8 mouse cellular contexts compared by ENCODE assay signal in the genomic region with DNA sequence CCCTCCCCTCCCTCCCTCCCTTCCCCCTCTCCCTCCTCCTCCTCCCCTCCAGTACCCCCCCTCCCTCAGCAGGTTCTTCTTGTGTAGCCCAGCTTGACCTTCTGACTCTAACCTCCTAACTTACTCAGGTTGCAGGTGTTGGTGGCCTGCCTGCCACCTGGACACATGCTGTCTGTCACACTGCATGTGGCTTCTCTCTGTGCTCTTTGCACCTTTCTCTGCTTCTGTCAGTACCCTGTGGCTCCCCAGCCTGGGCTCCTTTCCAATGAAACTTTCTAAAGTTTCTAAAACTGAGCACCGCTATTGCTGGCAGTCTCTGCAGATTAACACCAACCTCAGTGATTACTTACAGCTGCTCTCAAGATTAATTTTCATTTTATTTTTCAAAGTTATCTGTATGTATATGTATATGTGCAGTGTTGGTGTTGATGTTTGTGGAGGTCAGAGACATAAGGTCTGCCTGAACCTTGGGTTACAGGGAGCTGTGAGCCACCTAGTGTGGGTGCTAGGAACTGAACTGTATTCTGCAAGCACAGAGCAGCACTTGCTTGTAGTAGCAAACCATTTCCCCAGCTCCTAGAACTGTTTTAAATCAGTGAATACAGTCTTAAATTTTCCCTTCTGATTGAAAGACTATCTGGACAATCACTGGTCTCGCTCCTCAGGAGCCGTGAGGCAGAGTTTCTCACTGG. TPM values are rescaled to one million over a fixed set of nuclear protein-coding genes. Genes with fewer than 3 reads are reported as not detected.
DNase-seq lines count a peak whose midpoint lies in the region; ATAC-seq lines count a peak whose summit lies in the region.

No protein-coding gene starts in this region.

- intact Hi-C loops in left cerebral cortex, postnatal 14 days (cut with DNase I): no loop called here
- intact Hi-C loops in left cerebral cortex, postnatal 36 days (cut with DNase I): no loop called here

- ATAC-seq in activated CD4-positive, CD25-positive, alpha-beta regulatory T cell, adult 4 months: no peak

- peak; percentile 66 to 68 for DNase-seq in cerebellum, postnatal 10 days
- DNase-seq in cerebellum, adult 11 months: no peak
- DNase-seq in left cerebral cortex, postnatal 14 days (ENCODE audit: low spot score in 2 of 2): peak; percentile 17 to 21
- DNase-seq in left cerebral cortex, postnatal 36 days (ENCODE audit: low spot score in 2 of 2): no peak
- DNase-seq in adrenal gland, postnatal 14 days: peak; percentile 70
- DNase-seq in hindlimb bud, embryonic 11.5 days (ENCODE audit: extremely low spot score, low read depth, low spot score): peak; percentile 3
- peak; percentile 30 for DNase-seq in mesoderm, embryonic 11.5 days (ENCODE audit: low read depth, low spot score)

RNA-seq across cellular contexts. Expression of gene Pnpla7, which starts 24.9 kb away (rescaled TPM):
- total RNA-seq in left cerebral cortex, postnatal 14 days (2021): 10 to 100 TPM; 10.6 to 13.4 TPM
- total RNA-seq in left cerebral cortex, postnatal 36 days (2021): 10 to 100 TPM; 19.3 to 22.2 TPM
- total RNA-seq in adrenal gland, postnatal 14 days (2021): 34.2 and 38.3 TPM in 2 replicates
- polyA plus RNA-seq in activated CD4-positive, CD25-positive, alpha-beta regulatory T cell, adult 4 months (2017; shearing (Covaris generic)): 10 to 100 TPM; 49.3 to 51.3 TPM

RNA-seq across cellular contexts. Expression of gene Mrpl41, which starts 25.8 kb away (rescaled TPM):
- total RNA-seq in left cerebral cortex, postnatal 14 days (2021): 10 to 100 TPM; 85.4 to 96.4 TPM
- 10 to 100 TPM; 77.5 to 82.1 TPM for total RNA-seq in left cerebral cortex, postnatal 36 days (2021)
- 85.7 and 89.8 TPM in 2 replicates for total RNA-seq in adrenal gland, postnatal 14 days (2021)
- 100 to 1,000 TPM; 102 to 124 TPM for polyA plus RNA-seq in activated CD4-positive, CD25-positive, alpha-beta regulatory T cell, adult 4 months (2017; shearing (Covaris generic))

RNA-seq across cellular contexts. Expression of gene Dph7, which starts 38.5 kb away (rescaled TPM):
- 10 to 100 TPM; 27.7 to 30.9 TPM for total RNA-seq in left cerebral cortex, postnatal 14 days (2021)
- 10 to 100 TPM; 28.4 to 34.6 TPM for total RNA-seq in left cerebral cortex, postnatal 36 days (2021)
- total RNA-seq in adrenal gland, postnatal 14 days (2021): 8.5 and 9.9 TPM in 2 replicates
- 10 to 100 TPM; 30.0 to 32.2 TPM for polyA plus RNA-seq in activated CD4-positive, CD25-positive, alpha-beta regulatory T cell, adult 4 months (2017; shearing (Covaris generic))

RNA-seq across cellular contexts. Expression of gene Zmynd19, which starts 51.1 kb away (rescaled TPM):
- total RNA-seq in left cerebral cortex, postnatal 14 days (2021): 10 to 100 TPM; 38.0 to 40.9 TPM
- total RNA-seq in left cerebral cortex, postnatal 36 days (2021): 10 to 100 TPM; 37.1 to 37.3 TPM
- total RNA-seq in adrenal gland, postnatal 14 days (2021): 24.5 and 25.9 TPM in 2 replicates
- polyA plus RNA-seq in activated CD4-positive, CD25-positive, alpha-beta regulatory T cell, adult 4 months (2017; shearing (Covaris generic)): 1 to 10 TPM; 1.3 to 1.8 TPM

RNA-seq across cellular contexts. Expression of gene Nsmf, which starts 53.5 kb away (rescaled TPM):
- total RNA-seq in left cerebral cortex, postnatal 14 days (2021): 100 to 1,000 TPM; 565 to 580 TPM
- 100 to 1,000 TPM; 458 to 503 TPM for total RNA-seq in left cerebral cortex, postnatal 36 days (2021)
- 58.5 and 61.2 TPM in 2 replicates for total RNA-seq in adrenal gland, postnatal 14 days (2021)
- 10 to 100 TPM; 11.1 to 11.2 TPM for polyA plus RNA-seq in activated CD4-positive, CD25-positive, alpha-beta regulatory T cell, adult 4 months (2017; shearing (Covaris generic))

Comparison
In these comparisons a context has a peak if more than half of its experiments do, and no peak if none do; other contexts are left out.
1. DNase-seq: peak in cerebellum, postnatal 10 days (2 of 2), left cerebral cortex, postnatal 14 days (2 of 2), adrenal gland, postnatal 14 days (single experiment), hindlimb bud, embryonic 11.5 days (single experiment) and mesoderm, embryonic 11.5 days (single experiment); none in cerebellum, adult 11 months (single experiment) and left cerebral cortex, postnatal 36 days (0 of 2).